Mouse (Mus musculus) activated CD4-positive, CD25-positive, alpha-beta regulatory T cell, adult 4 months (primary cell): ENCODE data around the gene Rara. TPM values are rescaled to one million over a fixed set of nuclear protein-coding genes. Genes with fewer than 3 reads are reported as not detected.
"Not testable (repeated sequence)": the region's sequence is repeated elsewhere in the genome, so short reads cannot be mapped to it uniquely, and the experiment has no call there.

Experiments
- ATAC-seq: one replicate; pipeline ENCODE4 v1.8.0; 2017
- polyA plus RNA-seq, 2 experiments: library from polyadenylated mRNA; unstranded; fragments of 100-300 nt; shearing (Covaris generic); gene quantifications; one replicate each; pipeline ENCODE4 v1.2.1; 2017

Gene Rara
- 10 to 100 TPM in 1 of 2 experiments, 1 to 10 TPM in 1; 9.0 to 13.7 TPM for polyA plus RNA-seq

- ATAC-seq = no peak
These were observed at the start of gene Rara for GRCm38 (mm10) chr11:98927438-98928076. Rara (plus strand) TSS chr11:98927818.

DNA sequence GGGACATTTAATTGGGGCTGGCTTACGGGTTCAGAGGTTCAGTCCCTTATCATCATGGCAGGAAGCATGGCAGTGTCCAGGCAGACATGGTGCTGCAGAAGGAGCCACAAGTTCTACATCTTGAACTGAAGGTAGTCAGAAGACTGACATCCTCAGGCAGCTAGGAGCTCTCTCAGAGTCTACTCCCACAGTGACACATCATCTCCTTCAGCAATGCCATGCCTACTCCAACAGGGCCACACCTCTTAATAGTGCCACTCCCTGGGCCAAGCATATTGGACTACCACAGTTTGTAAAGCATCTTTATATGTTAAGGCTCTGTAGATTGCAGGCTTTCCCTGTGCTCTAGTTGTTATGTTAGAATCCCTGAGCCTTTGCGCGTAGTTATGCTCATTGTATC lies 39.9 kb upstream of the Rara start:
- no peak for ATAC-seq

GRCm38 (mm10) chr11:98889077-98889476 lies 38.5 kb upstream of the Rara start:
- no peak for ATAC-seq

DNA sequence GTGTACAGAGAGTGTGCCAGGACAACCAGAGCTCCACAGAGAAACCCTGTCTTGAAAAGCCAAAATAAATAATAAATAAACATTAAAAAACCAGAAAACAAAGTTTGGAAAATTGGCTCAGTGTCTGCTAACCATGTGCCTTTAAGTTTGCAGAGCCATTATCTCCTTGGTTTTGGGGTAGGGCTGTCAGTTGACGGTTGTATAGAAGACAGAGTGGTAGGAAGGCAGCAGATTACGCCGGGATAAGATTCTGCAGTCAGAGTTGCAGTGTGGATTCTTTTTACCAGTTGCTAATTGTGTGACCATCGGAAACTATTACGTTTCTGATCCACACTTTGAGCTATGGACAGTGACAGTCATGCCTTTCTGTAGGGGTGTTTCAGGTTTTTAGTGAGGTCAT lies 37.6 kb upstream of the Rara start:
- ATAC-seq = no peak

DNA sequence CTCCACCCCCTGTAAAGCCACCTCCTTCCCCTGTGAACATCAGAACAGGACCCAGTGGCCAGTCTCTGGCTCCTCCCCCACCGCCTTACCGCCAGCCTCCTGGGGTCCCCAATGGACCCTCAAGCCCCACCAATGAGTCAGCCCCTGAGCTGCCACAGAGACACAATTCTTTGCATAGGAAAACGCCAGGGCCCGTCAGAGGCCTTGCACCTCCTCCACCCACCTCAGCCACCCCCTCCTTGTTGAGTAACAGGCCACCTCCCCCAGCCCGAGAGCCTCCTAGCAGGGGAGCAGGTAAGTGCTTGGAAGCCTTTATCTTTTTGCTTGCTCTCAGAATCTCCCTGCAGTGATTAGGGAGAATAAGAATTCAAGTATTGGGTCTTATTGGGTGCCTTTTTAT lies 35.2 kb upstream of the Rara start:
- no peak for ATAC-seq

GRCm38 (mm10) chr11:98900529-98901125 lies 27.0 kb upstream of the Rara start:
- peak; percentile 78 for ATAC-seq

GRCm38 (mm10) chr11:98902621-98903245 lies 24.9 kb upstream of the Rara start:
- ATAC-seq = no peak

GRCm38 (mm10) chr11:98904577-98904976 lies 23.0 kb upstream of the Rara start:
- no peak for ATAC-seq

DNA sequence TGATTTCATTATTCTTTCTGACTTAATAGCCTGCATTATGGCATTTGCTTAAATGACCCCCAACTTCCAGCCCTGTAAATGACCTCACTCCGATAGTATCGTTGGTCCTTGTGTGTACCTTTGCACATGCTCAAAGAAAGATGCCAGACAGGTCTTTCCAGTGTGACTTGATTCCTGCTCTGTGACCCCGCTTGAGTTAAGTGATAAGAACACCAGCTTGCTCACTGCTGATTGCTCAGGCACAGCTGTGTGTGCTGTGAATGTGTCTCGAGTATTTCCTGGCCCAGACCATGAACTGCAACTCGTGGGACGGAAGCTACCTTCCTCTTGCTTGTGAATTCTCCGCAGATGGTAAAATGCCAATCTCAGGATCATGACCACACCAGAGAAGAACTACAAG lies 22.6 kb upstream of the Rara start:
- ATAC-seq = no peak

- no peak for ATAC-seq
These were observed 22.0 kb upstream of the Rara start for GRCm38 (mm10) chr11:98905583-98905982.

GRCm38 (mm10) chr11:98907063-98907436 lies 20.6 kb upstream of the Rara start:
- ATAC-seq = no peak

DNA sequence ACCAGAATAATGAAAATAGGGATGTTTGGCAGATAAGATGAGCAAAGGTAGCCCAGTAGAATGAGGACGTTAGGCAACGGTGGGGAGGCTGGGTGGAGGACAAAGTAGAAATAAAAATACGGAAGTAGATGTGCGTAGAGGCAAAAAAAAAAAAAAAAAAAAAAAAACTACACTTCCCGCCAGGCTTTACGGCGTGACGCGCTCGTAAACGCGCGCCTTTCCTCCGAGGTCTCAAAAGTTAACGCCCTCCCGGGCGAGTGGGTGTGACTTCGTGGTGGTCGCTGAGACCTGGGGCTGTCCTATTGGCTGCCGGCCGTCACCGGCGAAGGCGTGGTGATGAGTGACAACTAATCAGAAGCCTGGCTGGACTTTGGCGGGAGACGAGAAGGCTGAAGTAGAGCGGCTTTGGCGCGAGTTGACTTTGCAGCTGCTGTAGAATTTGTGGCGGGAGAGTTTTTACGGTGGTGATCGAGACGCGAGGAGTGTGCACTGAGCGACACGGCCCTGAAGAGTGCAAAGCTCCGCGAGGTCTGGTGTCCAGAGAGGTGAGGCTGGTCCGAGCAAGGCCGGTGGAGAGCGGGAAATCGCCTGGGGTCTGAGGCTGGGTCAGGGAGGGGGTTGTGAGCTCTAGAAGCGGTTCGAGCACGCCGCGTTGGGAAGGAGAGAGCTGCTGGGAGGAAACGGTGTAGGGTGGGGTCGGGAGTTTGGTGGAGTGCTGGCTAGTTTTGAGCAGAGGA lies 20.0 kb upstream of the Rara start, which contains the start of gene Cdc6:
Cdc6 (plus strand) TSS at position 365 of the 737 bp plus-strand sequence.
- peak; percentile 95 for ATAC-seq

GRCm38 (mm10) chr11:98909654-98910053 lies 18.0 kb upstream of the Rara start:
- ATAC-seq = peak; percentile 19

DNA sequence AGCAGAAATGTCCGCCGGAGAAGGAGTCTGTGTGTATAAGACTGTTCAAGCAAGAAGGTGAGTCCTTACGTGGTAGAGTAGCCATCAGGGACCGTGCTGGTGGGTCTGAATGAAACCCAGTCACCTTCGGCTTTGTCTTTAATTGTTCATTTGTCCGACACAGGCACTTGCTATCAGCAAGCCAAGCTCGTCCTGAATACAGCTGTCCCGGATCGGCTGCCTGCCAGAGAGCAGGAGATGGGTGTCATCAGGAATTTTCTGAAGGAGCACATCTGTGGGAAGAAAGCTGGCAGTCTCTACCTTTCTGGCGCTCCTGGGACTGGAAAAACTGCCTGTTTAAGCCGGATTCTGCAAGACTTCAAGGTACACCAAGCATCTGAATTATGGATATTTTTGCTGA lies 17.2 kb upstream of the Rara start:
- no peak for ATAC-seq

- ATAC-seq = no peak
These were observed 16.1 kb upstream of the Rara start for GRCm38 (mm10) chr11:98911498-98911897.

- ATAC-seq = no peak
These were observed 13.4 kb upstream of the Rara start for GRCm38 (mm10) chr11:98914196-98914595.

- not testable (repeated sequence) for ATAC-seq
These were observed 11.2 kb upstream of the Rara start for GRCm38 (mm10) chr11:98916376-98916775.

GRCm38 (mm10) chr11:98917428-98918005 lies 10.1 kb upstream of the Rara start:
- no peak for ATAC-seq

DNA sequence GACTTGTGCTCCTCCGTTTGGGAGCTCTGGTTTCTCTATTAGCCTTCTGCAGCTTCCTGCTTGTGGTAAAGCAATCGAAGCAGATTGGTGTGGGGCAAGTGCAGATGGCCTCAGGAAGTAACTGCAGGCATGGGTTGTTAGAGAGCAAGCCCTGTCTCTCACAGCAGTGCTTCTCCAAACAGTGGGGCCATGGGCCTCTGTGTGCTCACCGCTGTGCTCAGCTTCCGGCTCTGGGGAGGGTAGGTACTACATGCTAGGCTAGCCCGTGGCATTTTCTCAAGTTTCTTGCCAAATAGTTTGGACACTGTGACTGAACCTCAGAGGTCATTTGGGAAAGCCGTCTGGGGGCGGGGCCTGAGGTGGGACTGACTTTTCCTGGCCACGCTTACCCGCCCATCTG lies 9.4 kb upstream of the Rara start:
- peak; percentile 65 for ATAC-seq

DNA sequence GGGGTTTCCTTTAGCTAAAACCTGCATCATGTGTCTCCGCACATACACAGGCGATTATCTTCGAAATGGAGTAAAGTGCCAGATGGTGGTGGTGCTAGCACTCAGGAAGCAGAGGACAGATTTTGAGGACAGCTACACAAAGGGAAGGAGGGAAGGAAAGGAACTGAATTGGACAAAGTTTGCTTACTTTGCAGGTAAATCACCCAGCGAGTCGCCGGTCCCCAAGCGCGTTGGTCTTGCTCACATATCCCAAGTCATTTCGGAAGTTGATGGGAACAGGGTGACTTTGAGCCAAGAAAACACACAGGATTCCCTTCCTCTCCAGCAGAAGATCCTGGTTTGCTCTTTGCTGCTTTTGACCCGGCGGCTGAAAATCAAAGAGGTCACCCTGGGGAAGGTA lies 8.6 kb upstream of the Rara start:
- ATAC-seq = no peak

DNA sequence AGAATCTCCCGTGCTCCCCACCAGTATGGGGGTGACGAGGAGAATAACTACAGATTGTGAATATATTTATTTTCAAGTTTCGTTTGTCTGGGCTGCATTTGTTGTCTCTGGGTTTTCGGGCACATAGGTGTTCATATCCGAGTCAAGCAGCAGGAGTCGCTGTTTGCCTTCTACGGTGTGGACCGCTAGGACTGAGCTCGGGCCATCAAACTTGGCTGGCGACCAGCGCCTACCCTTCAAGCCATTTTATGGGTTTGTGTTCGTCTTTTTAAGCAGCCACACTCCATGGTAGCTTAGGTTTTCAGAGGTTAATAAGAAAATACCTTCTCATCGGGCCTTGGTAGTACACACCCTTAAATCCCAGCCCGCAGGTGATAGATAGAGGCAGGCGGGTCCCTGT lies 5.8 kb upstream of the Rara start:
- not testable (repeated sequence) for ATAC-seq

- peak; percentile 44 for ATAC-seq
These were observed 5.3 kb upstream of the Rara start for GRCm38 (mm10) chr11:98922307-98922706.
